Mouse (Mus musculus) hindbrain, postnatal 0 days (tissue): ENCODE results near the gene Tmem240. TPM values are rescaled to one million over a fixed set of nuclear protein-coding genes. Genes with fewer than 3 reads are reported as not detected.

Experiments used
- ATAC-seq: fragments of 200-750 bp; cut with Nextera tagmentation; 2 replicates; pipeline ENCODE4 v1.8.0; 2017; ENCODE audit warnings: mild to moderate bottlenecking, moderate TSS enrichment, moderate library complexity
- DNase-seq: peaks from one replicate; pipeline ENCODE4 v3.0.0-alpha.2; 2015; ENCODE audit warnings: low spot score
- H3K27ac ChIP-seq: fragments of 300-500 bp; sonication (generic); 2 replicates; pipeline ENCODE4 v1.5.1; 2014; ENCODE audit warnings: mild to moderate bottlenecking
- H3K27me3 ChIP-seq: fragments of 300-500 bp; sonication (generic); 2 replicates; pipeline ENCODE4 v1.6.1; 2014; ENCODE audit warnings: low read length, mixed read lengths; ENCODE audit not compliant: insufficient read depth
- H3K36me3 ChIP-seq: fragments of 300-500 bp; sonication (generic); 2 replicates; pipeline ENCODE4 v1.6.1; 2014; ENCODE audit warnings: low read length, mixed read lengths; ENCODE audit not compliant: insufficient read depth
- H3K4me1 ChIP-seq: fragments of 300-500 bp; sonication (generic); 2 replicates; pipeline ENCODE4 v1.6.1; 2014; ENCODE audit warnings: antibody characterized with exemption, low read length, mixed read lengths; ENCODE audit not compliant: insufficient read depth
- H3K4me2 ChIP-seq: fragments of 300-500 bp; sonication (generic); 2 replicates; pipeline ENCODE4 v1.6.1; 2014; ENCODE audit warnings: low read depth, mild to moderate bottlenecking, low read length, moderate library complexity, mixed read lengths
- H3K4me3 ChIP-seq: fragments of 300-500 bp; sonication (generic); 2 replicates; pipeline ENCODE4 v1.5.1; 2014; ENCODE audit warnings: low read length
- H3K9ac ChIP-seq: fragments of 300-500 bp; sonication (generic); replicated peaks from 2 replicates; pipeline ENCODE4 v1.6.1; 2014; ENCODE audit warnings: mild to moderate bottlenecking, low read length, moderate library complexity, mixed read lengths
- H3K9me3 ChIP-seq: fragments of 300-500 bp; sonication (generic); 2 replicates; pipeline ENCODE4 v1.6.1; 2016; ENCODE audit warnings: low read length, mixed read lengths
- CTCF ChIP-seq: IDR thresholded peaks from 2 replicates; pipeline ENCODE4 v1.5.1; 2016; ENCODE audit warnings: antibody characterized with exemption, control low read depth, low read depth
- WGBS: fragments of 180-500 bp; shearing (Covaris S2); extraction: QIAGEN DNeasy Blood & Tissue Kit; methylation state at CpG from one replicate; pipeline ENCODE4 v1.1.7; 2014; 5-methylcytosine and 5-hydroxymethylcytosine counted together
- polyA plus RNA-seq: library from polyadenylated mRNA; unstranded; fragments of >200 nt; fragmentation: Nextera tagmentation; extraction: Ambion mirVana; gene quantifications from 2 replicates; pipeline ENCODE4 v1.2.1, GENCODE M21; 2015
- total RNA-seq: library from RNA; depleted of rRNA; stranded (reverse); fragments of >200 nt; gene quantifications from 2 replicates; pipeline ENCODE4 v1.2.3, GENCODE M21; 2014

Gene Tmem240
- total and polyA plus RNA-seq, 2 experiments from 2014 or later: 33.6 to 82.2 TPM

DNA sequence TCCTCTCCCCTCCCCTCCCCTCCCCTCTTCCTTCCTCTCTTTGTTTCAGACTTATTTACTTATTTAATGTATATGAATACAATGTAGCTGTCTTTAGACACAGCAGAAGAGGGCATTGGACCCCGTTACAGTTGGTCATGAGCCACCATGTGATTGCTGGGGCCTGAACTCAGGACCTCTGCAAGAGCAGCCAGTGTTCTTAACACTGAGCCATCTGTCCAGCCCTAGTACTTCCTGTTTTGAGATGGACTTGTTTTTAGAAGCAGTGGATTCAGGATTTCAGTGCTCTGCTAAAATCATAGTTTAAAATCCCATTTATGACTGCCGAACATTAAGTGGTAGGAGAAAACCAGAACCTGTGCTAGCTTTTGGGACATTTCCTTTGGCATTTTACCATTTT, 26.0 kb upstream of the Tmem240 start:
- H3K36me3 ChIP-seq: no peaks in the 10 kb centered on the region
- ATAC-seq (no peak), DNase-seq (no peak)
- H3K9me3 ChIP-seq: no peaks in the 10 kb centered on the region
- no peak overlapping the region for H3K9ac ChIP-seq
- H3K4me2 ChIP-seq: no peak overlapping the region
- H3K27me3 ChIP-seq: no peaks in the 10 kb centered on the region
- WGBS: 73% methylated on average over 2 of the region's 2 CpGs
- no peak for TF ChIP-seq CTCF
- H3K4me3 ChIP-seq: no peak overlapping the region
- no peak overlapping the region for H3K27ac ChIP-seq
- peaks cover 4% of the 10 kb centered on the region; the same call in 1 of the 2 replicates for H3K4me1 ChIP-seq

DNA sequence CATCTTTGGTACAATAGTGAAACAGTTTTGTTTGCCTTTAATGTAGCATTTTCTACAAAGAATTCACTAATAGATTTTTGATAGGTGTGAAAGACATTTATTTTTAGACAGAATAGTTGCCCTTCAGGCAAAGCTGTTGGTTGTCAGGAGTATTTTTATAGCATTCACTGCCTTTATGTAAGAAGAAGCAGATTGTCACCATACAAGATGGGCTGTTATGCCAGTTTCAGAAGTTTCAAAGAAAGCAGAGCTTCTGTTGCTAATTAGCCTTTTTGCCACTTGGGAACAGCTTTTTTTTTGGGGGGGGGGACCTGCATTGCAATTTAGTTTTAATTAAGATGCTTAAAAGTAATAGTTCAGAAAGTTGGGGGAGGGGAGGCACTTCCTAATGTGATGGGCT, 25.6 kb upstream of the Tmem240 start:
- no peak overlapping the region for H3K27ac ChIP-seq
- no peak for DNase-seq
- no peak for TF ChIP-seq CTCF
- no peak for ATAC-seq
- no peak overlapping the region for H3K4me2 ChIP-seq
- no peaks in the 10 kb centered on the region for H3K27me3 ChIP-seq
- no peaks in the 10 kb centered on the region for H3K9me3 ChIP-seq
- H3K36me3 ChIP-seq: no peaks in the 10 kb centered on the region
- H3K4me3 ChIP-seq: no peak overlapping the region
- no peak overlapping the region for H3K9ac ChIP-seq
- peaks cover 4% of the 10 kb centered on the region; the same call in 1 of the 2 replicates for H3K4me1 ChIP-seq

DNA sequence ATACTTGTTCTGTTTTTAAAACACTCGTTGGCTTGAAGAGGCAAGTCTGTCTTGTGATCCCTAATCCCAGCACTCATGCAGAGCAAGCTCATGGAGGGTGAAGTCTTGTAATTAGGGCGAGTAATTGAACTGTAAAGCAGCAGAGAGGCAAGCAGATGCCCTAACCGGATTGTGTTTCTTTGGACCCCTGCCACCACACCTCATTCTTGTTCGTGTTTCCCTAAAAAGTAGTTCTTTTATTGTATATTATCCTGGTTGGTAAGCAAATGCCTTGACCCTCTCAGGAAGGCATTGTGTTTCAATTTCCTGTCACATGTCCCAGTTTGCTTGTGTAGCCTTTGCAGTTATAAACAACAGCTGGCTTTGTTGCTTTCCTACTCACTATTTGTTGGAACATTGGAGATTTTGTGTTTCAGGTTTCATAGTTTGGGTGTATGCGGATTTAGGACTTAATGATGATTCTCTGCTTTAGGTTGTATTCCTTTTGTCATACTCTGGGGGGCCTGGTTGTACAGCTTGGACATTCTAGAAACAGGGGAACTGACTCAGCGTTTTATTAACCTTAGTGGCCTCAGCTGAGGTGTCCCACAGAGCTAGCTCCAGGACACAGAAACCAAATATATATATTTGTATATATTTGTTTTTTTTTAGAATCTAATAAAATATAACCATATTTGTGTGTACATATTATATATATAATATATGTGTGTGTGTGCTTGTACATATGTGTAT, 23.9 kb upstream of the Tmem240 start:
- peak; percentile 20 for DNase-seq
- no peaks in the 10 kb centered on the region for H3K27me3 ChIP-seq
- H3K4me2 ChIP-seq: peak overlapping the region; percentile 18; the same call in 1 of the 2 replicates
- H3K9me3 ChIP-seq: no peaks in the 10 kb centered on the region
- peaks cover 4% of the 10 kb centered on the region; the same call in 1 of the 2 replicates for H3K4me1 ChIP-seq
- peak overlapping the region; percentile 41 for H3K27ac ChIP-seq
- 53% methylated on average over 6 of the region's 6 CpGs for WGBS
- ATAC-seq: no peak
- no peaks in the 10 kb centered on the region; the same call in 1 of the 2 replicates for H3K36me3 ChIP-seq
- no peak for TF ChIP-seq CTCF
- no peak overlapping the region for H3K4me3 ChIP-seq
- H3K9ac ChIP-seq: no peak overlapping the region

DNA sequence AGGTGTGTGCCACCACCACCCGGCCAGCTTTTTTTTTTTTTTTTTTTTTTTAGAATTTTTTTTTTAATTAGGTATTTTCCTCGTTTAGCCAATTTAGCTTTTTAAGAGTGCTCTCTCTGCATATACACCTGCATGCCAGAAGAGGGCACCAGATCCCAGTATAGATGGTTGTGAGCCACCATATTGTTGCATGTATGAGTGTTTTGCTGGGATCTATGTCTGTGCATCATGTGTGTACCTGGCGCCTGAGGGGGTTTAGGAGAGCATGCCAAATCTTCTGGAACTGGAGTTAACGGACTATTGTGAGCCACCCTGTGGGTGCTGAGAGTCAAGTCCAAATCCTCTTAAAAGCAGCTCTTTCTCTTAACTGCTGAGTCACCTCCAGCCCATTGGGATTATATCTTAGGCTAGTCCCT, 12.9 kb upstream of the Tmem240 start:
- DNase-seq: peak; percentile 47
- no peak overlapping the region for H3K9ac ChIP-seq
- H3K9me3 ChIP-seq: no peaks in the 10 kb centered on the region
- no peaks in the 10 kb centered on the region for H3K27me3 ChIP-seq
- peaks cover 6% of the 10 kb centered on the region; the same call in 1 of the 2 replicates for H3K36me3 ChIP-seq
- no peaks in the 10 kb centered on the region for H3K4me1 ChIP-seq
- H3K4me2 ChIP-seq: no peak overlapping the region
- H3K4me3 ChIP-seq: no peak overlapping the region
- TF ChIP-seq CTCF: peak; percentile 71
- no peak overlapping the region for H3K27ac ChIP-seq
- whole genome bisulfite sequencing: 45% methylated on average over 4 of the region's 4 CpGs
- 0 out of 2 replicates have a peak, but pooled peaks have one; percentile 45 for ATAC-seq

DNA sequence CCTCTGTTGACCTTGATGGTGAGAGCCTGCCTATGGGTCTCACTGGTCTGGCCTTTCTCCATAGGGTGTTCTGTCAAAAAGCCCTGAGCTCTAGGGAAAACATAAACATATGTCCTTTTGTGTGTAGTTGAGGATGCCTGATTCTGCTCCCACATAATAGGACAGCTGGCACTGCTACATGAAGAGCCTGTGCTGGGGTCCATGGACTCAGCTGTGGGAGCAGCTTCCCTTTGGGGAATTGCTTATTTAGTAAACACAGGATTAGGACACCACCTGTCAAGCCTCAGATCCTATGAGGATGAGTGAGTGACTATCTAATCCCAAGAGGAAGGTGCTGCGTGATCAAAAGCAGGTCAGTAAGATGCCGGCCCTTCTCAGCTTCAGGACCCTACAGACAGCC, 6.6 kb upstream of the Tmem240 start:
- no peak for DNase-seq
- peaks cover 9% of the 10 kb centered on the region; the same call in 1 of the 2 replicates for H3K36me3 ChIP-seq

DNA sequence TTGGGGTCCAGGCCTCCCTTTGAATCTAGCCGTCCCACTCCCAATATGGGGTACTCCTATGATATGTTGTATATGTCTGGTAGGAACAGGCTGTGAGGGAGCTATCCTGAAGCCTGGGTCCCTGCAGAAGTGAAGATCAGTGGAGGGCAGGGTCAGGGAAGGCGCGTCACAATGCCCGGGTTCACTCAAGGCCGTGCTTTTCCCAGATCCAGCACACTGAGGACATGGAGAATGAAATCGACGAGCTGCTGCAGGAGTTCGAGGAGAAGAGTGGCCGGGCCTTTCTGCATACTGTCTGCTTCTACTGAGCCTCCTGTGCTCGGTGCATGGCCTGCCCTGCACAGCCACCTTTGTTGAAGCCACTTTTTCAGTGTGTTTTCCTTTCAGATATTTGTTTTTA, 1.3 kb upstream of the Tmem240 start:
- H3K4me3 ChIP-seq: no peak overlapping the region
- 85% methylated on average over 10 of the region's 10 CpGs for WGBS
- no peak for TF ChIP-seq CTCF
- H3K27ac ChIP-seq: no peak overlapping the region; the same call in 1 of the 2 replicates
- DNase-seq (no peak), ATAC-seq (no peak)
- peaks cover 8% of the 10 kb centered on the region; the same call in 1 of the 2 replicates for H3K4me1 ChIP-seq
- no peaks in the 10 kb centered on the region for H3K27me3 ChIP-seq
- H3K9me3 ChIP-seq: no peaks in the 10 kb centered on the region
- H3K4me2 ChIP-seq: no peak overlapping the region
- no peak overlapping the region for H3K9ac ChIP-seq
- H3K36me3 ChIP-seq: peaks cover 7% of the 10 kb centered on the region; the same call in 1 of the 2 replicates

More for the DNA sequence above, 6.6 kb upstream of the Tmem240 start:
- no peak overlapping the region for H3K27ac ChIP-seq
- no peak for TF ChIP-seq CTCF
- no peaks in the 10 kb centered on the region for H3K27me3 ChIP-seq
- no peak for ATAC-seq
- 57% methylated on average over 2 of the region's 2 CpGs for WGBS
- no peak overlapping the region; the same call in 1 of the 2 replicates for H3K9ac ChIP-seq
- no peaks in the 10 kb centered on the region for H3K9me3 ChIP-seq
- H3K4me3 ChIP-seq: no peak overlapping the region
- H3K4me1 ChIP-seq: no peaks in the 10 kb centered on the region
- H3K4me2 ChIP-seq: no peak overlapping the region
